Mouse (Mus musculus): ENCODE measurements around the gene Pou3f4.
"Not testable (repeated sequence)": the region's sequence is repeated elsewhere in the genome, so short reads cannot be mapped to it uniquely, and the experiment has no call there.

Pou3f4 gene

GRCm38 (mm10) chrX:110814151-110814571 is at the start of gene Pou3f4:
Pou3f4 (plus strand) TSS chrX:110814280.
- in situ Hi-C loops (cut with MboI) = no loop called here

- in situ Hi-C loops (cut with MboI) = no loop called here
These were observed 48.1 kb upstream of the Pou3f4 start for GRCm38 (mm10) chrX:110765939-110766338.

- in situ Hi-C loops (cut with MboI) = not testable (repeated sequence)
These were observed 39.3 kb upstream of the Pou3f4 start for GRCm38 (mm10) chrX:110774807-110775206.

GRCm38 (mm10) chrX:110802502-110802901 is 11.6 kb upstream of the Pou3f4 start:
- in situ Hi-C loops (cut with MboI) = no loop called here

GRCm38 (mm10) chrX:110810001-110810578 is 4.0 kb upstream of the Pou3f4 start:
- in situ Hi-C loops (cut with MboI) = no loop called here

- in situ Hi-C loops (cut with MboI) = no loop called here
These were observed 3.1 kb upstream of the Pou3f4 start for GRCm38 (mm10) chrX:110810753-110811506.

GRCm38 (mm10) chrX:110812071-110812470 is 2.0 kb upstream of the Pou3f4 start:
- in situ Hi-C loops (cut with MboI) = no loop called here

- in situ Hi-C loops (cut with MboI) = no loop called here
These were observed 679 bp upstream of the Pou3f4 start for GRCm38 (mm10) chrX:110813401-110813800.

- in situ Hi-C loops (cut with MboI) = no loop called here
These were observed 790 bp downstream of the Pou3f4 start for GRCm38 (mm10) chrX:110814592-110815548.

- in situ Hi-C loops (cut with MboI) = no loop called here
These were observed 1.5 kb downstream of the Pou3f4 start for GRCm38 (mm10) chrX:110815549-110815930.

- in situ Hi-C loops (cut with MboI) = no loop called here
These were observed 2.5 kb downstream of the Pou3f4 start for GRCm38 (mm10) chrX:110816609-110817008.

GRCm38 (mm10) chrX:110817211-110817610 is 3.1 kb downstream of the Pou3f4 start:
- in situ Hi-C loops (cut with MboI) = no loop called here

GRCm38 (mm10) chrX:110837450-110837849 is 23.4 kb downstream of the Pou3f4 start:
- in situ Hi-C loops (cut with MboI) = no loop called here

- in situ Hi-C loops (cut with MboI) = no loop called here
These were observed 37.2 kb downstream of the Pou3f4 start for GRCm38 (mm10) chrX:110851300-110851699.

Data from mature B cell (primary cell).